Mouse (Mus musculus) liver, postnatal 0 days (tissue): ENCODE results near the gene Ccni. TPM values are rescaled to one million over a fixed set of nuclear protein-coding genes. Genes with fewer than 3 reads are reported as not detected.

Experiments
- ATAC-seq: fragments of 200-750 bp; cut with Nextera tagmentation; 2 replicates; pipeline ENCODE4 v1.8.0; 2017; ENCODE audit warnings: mild to moderate bottlenecking, moderate library complexity
- DNase-seq: peaks from one replicate; pipeline ENCODE4 v3.0.0-alpha.2; 2016
- H3K27ac ChIP-seq: fragments of 300-500 bp; sonication (generic); 2 replicates; pipeline ENCODE4 v1.5.1; 2014; ENCODE audit warnings: antibody characterized with exemption, moderate library complexity, mild to moderate bottlenecking, low read depth
- H3K27me3 ChIP-seq: fragments of 300-500 bp; sonication (generic); 2 replicates; pipeline ENCODE4 v1.6.1; 2014; ENCODE audit warnings: low read length, control low read depth, mixed read lengths; ENCODE audit not compliant: insufficient read depth
- H3K36me3 ChIP-seq: fragments of 300-500 bp; sonication (generic); replicated peaks from 2 replicates; pipeline ENCODE4 v1.6.1; 2014; ENCODE audit warnings: mild to moderate bottlenecking, control low read depth, low read length, moderate library complexity, mixed read lengths; ENCODE audit not compliant: insufficient read depth
- H3K4me1 ChIP-seq: fragments of 300-500 bp; sonication (generic); 2 replicates; pipeline ENCODE4 v1.6.1; 2014; ENCODE audit warnings: antibody characterized with exemption, mild to moderate bottlenecking, control low read depth; ENCODE audit not compliant: insufficient read depth
- H3K4me2 ChIP-seq: fragments of 300-500 bp; sonication (generic); 2 replicates; pipeline ENCODE4 v1.6.1; 2014; ENCODE audit warnings: low read depth, mild to moderate bottlenecking, low read length, moderate library complexity, mixed read lengths
- H3K4me3 ChIP-seq: fragments of 300-500 bp; sonication (generic); 2 replicates; pipeline ENCODE4 v1.5.1; 2014; ENCODE audit warnings: low read depth, low read length
- H3K9ac ChIP-seq: fragments of 300-500 bp; sonication (generic); replicated peaks from 2 replicates; pipeline ENCODE4 v1.6.1; 2014; ENCODE audit warnings: mild to moderate bottlenecking, moderate library complexity
- H3K9me3 ChIP-seq: fragments of 300-500 bp; sonication (generic); 2 replicates; pipeline ENCODE4 v1.6.1; 2016; ENCODE audit warnings: mild to moderate bottlenecking, control low read depth, low read length, mixed read lengths
- CTCF ChIP-seq: sonication (generic); IDR thresholded peaks from 2 replicates; pipeline ENCODE4 v1.5.1; 2016; ENCODE audit warnings: antibody characterized with exemption, low read depth
- EP300 ChIP-seq: IDR thresholded peaks from 2 replicates; pipeline ENCODE4 v1.6.1; 2016; ENCODE audit warnings: antibody characterized with exemption, low read depth, mild to moderate bottlenecking
- WGBS: fragments of 180-500 bp; shearing (Covaris S2); extraction: QIAGEN DNeasy Blood & Tissue Kit; methylation state at CpG from one replicate; pipeline ENCODE4 v1.1.7; 2014; ENCODE audit not compliant: insufficient replicate concordance; 5-methylcytosine and 5-hydroxymethylcytosine counted together
- polyA plus RNA-seq: library from polyadenylated mRNA; unstranded; fragments of >200 nt; fragmentation: Nextera tagmentation; extraction: Ambion mirVana; gene quantifications from 2 replicates; pipeline ENCODE4 v1.2.1, GENCODE M21; 2015

Gene Ccni
- polyA plus RNA-seq, 1 experiment from 2014 or later = 41.9 TPM

DNA sequence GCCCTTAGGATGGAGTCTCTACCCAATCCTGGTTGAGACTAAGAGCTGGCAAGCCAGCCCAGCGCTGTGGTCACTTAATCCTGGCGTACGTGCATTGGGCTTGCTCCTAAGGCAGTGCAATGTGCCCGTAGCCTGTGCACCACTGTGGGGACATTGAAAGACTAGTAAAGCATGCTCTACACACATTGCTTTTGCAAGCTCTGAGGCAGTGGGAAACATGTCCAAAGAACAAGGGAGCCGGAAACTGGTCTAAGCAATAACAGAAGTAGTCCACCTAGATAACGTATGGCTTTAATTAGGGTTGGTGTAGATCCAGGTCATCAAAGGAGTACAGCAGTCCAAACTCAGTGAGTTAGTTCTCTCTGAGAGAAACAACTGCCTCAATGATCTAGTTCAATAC lies 37.6 kb downstream of the Ccni start:
- no peak for DNase-seq

DNA sequence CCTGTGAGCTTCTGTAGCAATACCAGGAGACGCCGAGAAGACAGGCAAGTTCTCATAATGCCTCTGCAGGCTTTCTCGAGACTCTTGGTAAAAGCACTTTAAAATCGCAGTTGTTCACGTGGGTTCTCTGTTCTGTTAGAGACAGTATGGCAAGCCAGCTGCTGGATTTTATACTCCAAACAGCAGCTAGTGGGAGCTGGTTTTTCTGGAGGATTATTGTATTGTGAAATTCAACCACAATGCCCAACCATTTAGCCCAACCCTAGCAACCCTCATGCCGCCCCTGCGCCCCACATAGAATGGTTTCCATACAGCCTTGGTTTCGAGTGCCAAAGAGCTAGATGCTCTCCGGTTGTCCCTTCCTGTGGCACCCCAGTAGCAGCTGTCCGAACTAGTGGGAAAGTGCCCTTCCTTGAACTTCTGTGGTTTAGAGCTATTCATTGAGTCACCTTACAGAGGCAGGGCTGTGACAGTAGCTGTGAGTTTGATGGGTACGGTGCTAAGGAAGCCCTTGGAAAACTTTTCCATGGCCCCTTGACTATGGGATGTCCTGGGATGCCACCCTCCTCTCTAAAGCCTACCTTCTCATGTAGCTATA lies 38.3 kb downstream of the Ccni start:
- 81% methylated on average over 11 of the region's 11 CpGs for WGBS
- no peak overlapping the region for H3K9ac ChIP-seq

More for the DNA sequence above, 37.6 kb downstream of the Ccni start:
- no peak for ATAC-seq
- H3K36me3 ChIP-seq = peaks cover 37% of the 10 kb centered on the region
- no peaks in the 10 kb centered on the region for H3K4me1 ChIP-seq
- H3K27ac ChIP-seq = no peak overlapping the region
- WGBS = 87% methylated on average over 6 of the region's 6 CpGs
- H3K9me3 ChIP-seq = no peaks in the 10 kb centered on the region
- TF ChIP-seq CTCF = no peak
- TF ChIP-seq EP300 = no peak
- no peak overlapping the region for H3K4me2 ChIP-seq
- H3K27me3 ChIP-seq = no peaks in the 10 kb centered on the region
- no peak overlapping the region for H3K9ac ChIP-seq
- no peak overlapping the region for H3K4me3 ChIP-seq

DNA sequence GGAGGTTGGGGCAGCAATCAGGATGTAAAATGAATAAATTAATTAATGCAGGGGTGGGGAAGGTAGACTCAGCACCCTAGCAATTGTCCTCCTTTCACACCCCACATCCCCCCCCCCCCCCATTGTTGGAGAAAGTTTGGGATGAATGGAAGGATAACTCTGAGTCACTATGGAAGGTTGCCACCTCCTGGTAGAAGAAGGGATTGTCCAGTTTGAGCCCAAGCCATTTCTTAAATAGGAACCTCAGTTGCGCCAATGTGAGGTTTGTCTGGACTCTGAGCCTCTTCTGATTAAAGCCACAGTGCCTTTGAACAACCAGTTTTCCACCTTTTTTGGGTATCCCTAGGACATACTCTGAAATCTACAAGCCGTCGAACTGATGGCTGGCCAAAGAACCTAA lies 42.8 kb downstream of the Ccni start:
- Histone ChIP-seq H3K36me3 (peaks cover 45% of the 10 kb centered on the region), H3K27ac (no peak overlapping the region), H3K4me3 (no peak overlapping the region), H3K9ac (no peak overlapping the region), H3K4me1 (no peaks in the 10 kb centered on the region), H3K27me3 (no peaks in the 10 kb centered on the region), H3K9me3 (no peaks in the 10 kb centered on the region), H3K4me2 (no peak overlapping the region)
- ATAC-seq (no peak), DNase-seq (peak; percentile 44)
- peak; percentile 73 for TF ChIP-seq CTCF
- TF ChIP-seq EP300 = no peak
- WGBS = 82% methylated on average over 3 of the region's 3 CpGs

More for the DNA sequence above, 38.3 kb downstream of the Ccni start:
- no peak overlapping the region for H3K4me3 ChIP-seq
- H3K27ac ChIP-seq = no peak overlapping the region
- TF ChIP-seq EP300 (no peak), CTCF (no peak)
- peaks cover 37% of the 10 kb centered on the region; the same call in 1 of the 2 replicates for H3K36me3 ChIP-seq
- H3K4me2 ChIP-seq = no peak overlapping the region
- no peaks in the 10 kb centered on the region for H3K4me1 ChIP-seq
- no peaks in the 10 kb centered on the region for H3K27me3 ChIP-seq
- no peak for DNase-seq
- ATAC-seq = no peak
- no peaks in the 10 kb centered on the region for H3K9me3 ChIP-seq

DNA sequence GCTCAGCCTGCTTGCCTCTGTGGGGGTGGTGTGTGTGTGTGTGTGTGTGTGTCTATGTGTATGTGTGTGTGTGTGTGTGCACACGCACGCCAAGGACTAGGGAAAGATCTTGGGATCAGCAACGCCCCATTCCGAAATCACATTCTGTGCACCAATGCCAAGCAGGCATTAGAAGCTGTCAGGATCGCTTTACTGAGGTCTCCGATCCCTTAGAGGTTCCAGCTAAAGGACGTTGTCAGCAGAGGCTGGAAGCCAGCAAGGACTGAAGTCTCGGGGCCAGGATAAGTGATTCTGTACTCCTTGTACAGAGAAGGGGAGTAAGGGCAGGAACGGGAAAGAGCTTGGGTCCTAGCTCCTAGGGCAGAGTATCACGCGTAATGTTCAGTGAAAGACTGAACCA lies 51.9 kb downstream of the Ccni start:
- peaks cover 14% of the 10 kb centered on the region; the same call in 1 of the 2 replicates for H3K36me3 ChIP-seq
- ATAC-seq = no peak
- WGBS = 86% methylated on average over 11 of the region's 11 CpGs

DNA sequence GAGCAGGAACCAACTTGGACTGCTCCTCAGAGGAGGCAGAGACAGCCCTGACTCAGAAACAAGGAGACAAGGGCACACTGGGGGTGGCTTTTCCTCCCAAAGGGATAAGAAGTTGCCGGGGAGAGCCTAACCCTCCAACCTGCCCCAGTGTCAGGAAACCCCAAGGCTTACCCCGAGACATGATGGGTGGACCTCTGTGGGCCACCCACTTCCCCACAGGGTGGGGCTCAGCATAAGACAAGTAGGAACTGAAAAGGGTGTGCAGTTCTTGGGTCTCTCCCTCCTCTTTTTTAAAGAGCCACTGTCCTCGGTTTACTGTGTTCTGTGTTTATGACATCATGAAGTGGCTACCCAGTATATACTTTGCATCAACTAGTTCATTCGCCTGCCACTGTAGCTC lies 53.8 kb downstream of the Ccni start:
- Histone ChIP-seq H3K4me3 (no peak overlapping the region), H3K36me3 (peaks cover 10% of the 10 kb centered on the region; the same call in 1 of the 2 replicates), H3K4me1 (peaks cover 37% of the 10 kb centered on the region), H3K4me2 (peak overlapping the region; percentile 44), H3K9me3 (no peaks in the 10 kb centered on the region), H3K9ac (0 out of 2 replicates have a peak overlapping the region, but pooled peaks have one; percentile 2), H3K27ac (peak overlapping the region; percentile 75; the same call in 1 of the 2 replicates), H3K27me3 (no peaks in the 10 kb centered on the region)
- DNase-seq = no peak
- WGBS = 37% methylated on average over 4 of the region's 4 CpGs
- TF ChIP-seq CTCF = no peak
- no peak for TF ChIP-seq EP300
- ATAC-seq = peak; percentile 44; the same call in 1 of the 2 replicates

More for the DNA sequence above, 51.9 kb downstream of the Ccni start:
- H3K4me3 ChIP-seq = no peak overlapping the region
- no peak overlapping the region for H3K9ac ChIP-seq
- H3K4me2 ChIP-seq = no peak overlapping the region
- H3K9me3 ChIP-seq = no peaks in the 10 kb centered on the region
- no peak overlapping the region for H3K27ac ChIP-seq
- no peaks in the 10 kb centered on the region for H3K27me3 ChIP-seq
- no peak for DNase-seq
- peaks cover 36% of the 10 kb centered on the region for H3K4me1 ChIP-seq
- no peak for TF ChIP-seq CTCF
- TF ChIP-seq EP300 = no peak

DNA sequence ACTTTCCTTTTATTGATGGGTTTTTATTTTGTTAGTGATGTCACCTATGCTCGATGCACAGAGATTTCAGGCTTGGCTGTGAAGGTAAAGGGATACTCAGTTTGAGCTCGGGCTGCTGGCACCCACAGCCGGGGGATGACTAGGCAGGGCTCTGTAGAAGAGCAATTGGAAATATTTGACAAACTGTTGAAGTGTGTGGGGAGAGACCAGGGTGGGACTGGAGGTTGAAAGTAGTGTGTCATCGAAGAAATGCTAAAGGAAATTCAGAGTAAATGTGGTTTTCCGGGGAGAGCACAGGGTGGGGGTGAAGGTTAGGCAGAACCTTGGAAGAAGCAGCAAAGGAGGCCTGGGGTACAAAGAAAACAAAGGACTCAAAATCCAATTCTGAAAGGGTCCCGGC lies 54.3 kb downstream of the Ccni start:
- H3K9me3 ChIP-seq = no peaks in the 10 kb centered on the region
- peaks cover 37% of the 10 kb centered on the region for H3K4me1 ChIP-seq
- peak overlapping the region; percentile 75 for H3K27ac ChIP-seq
- no peak for TF ChIP-seq CTCF
- 0 out of 2 replicates have a peak, but pooled peaks have one; percentile 7 for TF ChIP-seq EP300
- H3K4me3 ChIP-seq = no peak overlapping the region
- H3K36me3 ChIP-seq = peaks cover 8% of the 10 kb centered on the region; the same call in 1 of the 2 replicates
- ATAC-seq (peak; percentile 47; the same call in 1 of the 2 replicates), DNase-seq (no peak)
- peak overlapping the region; percentile 44; the same call in 1 of the 2 replicates for H3K4me2 ChIP-seq
- 23% methylated on average over 6 of the region's 6 CpGs for WGBS
- no peaks in the 10 kb centered on the region for H3K27me3 ChIP-seq
- no peak overlapping the region for H3K9ac ChIP-seq
